Mouse (Mus musculus): ENCODE measurements around the gene Col13a1. TPM values are rescaled to one million over a fixed set of nuclear protein-coding genes. Genes with fewer than 3 reads are reported as not detected.

The Col13a1 gene
- total RNA-seq, 2 experiments from 2014 or later, result 2.1 to 2.4 TPM

- DNase-seq, result peak; percentile 82
Measured at GRCm38 (mm10) chr10:61972041-61972440, 6.9 kb downstream of the Col13a1 start.

GRCm38 (mm10) chr10:61968003-61968553 lies 10.8 kb downstream of the Col13a1 start:
- intact Hi-C loops (cut with DNase I), result no loop called here
- no peak for DNase-seq

More at GRCm38 (mm10) chr10:61972041-61972440, 6.9 kb downstream of the Col13a1 start:
- intact Hi-C loops (cut with DNase I), result no loop called here

- DNase-seq, result no peak
- intact Hi-C loops (cut with DNase I), result no loop called here
Measured at GRCm38 (mm10) chr10:61967207-61967606, 11.7 kb downstream of the Col13a1 start.

- intact Hi-C loops (cut with DNase I), result no loop called here
- DNase-seq, result peak; percentile 83
Measured at GRCm38 (mm10) chr10:61965386-61965841, 13.5 kb downstream of the Col13a1 start.

GRCm38 (mm10) chr10:61956718-61957117 lies 22.2 kb downstream of the Col13a1 start:
- intact Hi-C loops (cut with DNase I), result no loop called here
- DNase-seq, result no peak

- no peak for DNase-seq
- intact Hi-C loops (cut with DNase I), result no loop called here
Measured at GRCm38 (mm10) chr10:61953916-61954315, 25.0 kb downstream of the Col13a1 start.

- intact Hi-C loops (cut with DNase I), result no loop called here
- no peak for DNase-seq
Measured at GRCm38 (mm10) chr10:61949542-61949941, 29.4 kb downstream of the Col13a1 start.

GRCm38 (mm10) chr10:61944386-61944785 lies 34.5 kb downstream of the Col13a1 start:
- no peak for DNase-seq
- intact Hi-C loops (cut with DNase I), result no loop called here

- intact Hi-C loops (cut with DNase I), result no loop called here
Measured at GRCm38 (mm10) chr10:61943480-61943879, 35.4 kb downstream of the Col13a1 start.

GRCm38 (mm10) chr10:61942719-61943118 lies 36.2 kb downstream of the Col13a1 start:
- DNase-seq, result no peak
- intact Hi-C loops (cut with DNase I), result no loop called here

More at GRCm38 (mm10) chr10:61943480-61943879, 35.4 kb downstream of the Col13a1 start:
- no peak for DNase-seq

- no peak for DNase-seq
- intact Hi-C loops (cut with DNase I), result no loop called here
Measured at GRCm38 (mm10) chr10:61936211-61937121, 42.4 kb downstream of the Col13a1 start.

- DNase-seq, result no peak
- intact Hi-C loops (cut with DNase I), result no loop called here
Measured at GRCm38 (mm10) chr10:61931678-61932077, 47.2 kb downstream of the Col13a1 start.

GRCm38 (mm10) chr10:61929901-61930300 lies 49.0 kb downstream of the Col13a1 start:
- intact Hi-C loops (cut with DNase I), result no loop called here

GRCm38 (mm10) chr10:61928725-61929651 lies 49.9 kb downstream of the Col13a1 start:
- DNase-seq, result no peak
- intact Hi-C loops (cut with DNase I), result no loop called here

More at GRCm38 (mm10) chr10:61929901-61930300, 49.0 kb downstream of the Col13a1 start:
- DNase-seq, result no peak

- DNase-seq, result no peak
- intact Hi-C loops (cut with DNase I), result no loop called here
Measured at GRCm38 (mm10) chr10:61925691-61926090, 53.2 kb downstream of the Col13a1 start.

- DNase-seq, result peak; percentile 62
- intact Hi-C loops (cut with DNase I), result no loop called here
Measured at GRCm38 (mm10) chr10:61920655-61921365, 58.1 kb downstream of the Col13a1 start.

GRCm38 (mm10) chr10:61919924-61920654 lies 58.8 kb downstream of the Col13a1 start:
- intact Hi-C loops (cut with DNase I), result no loop called here
- peak; percentile 31 for DNase-seq

- DNase-seq, result no peak
- intact Hi-C loops (cut with DNase I), result no loop called here
Measured at GRCm38 (mm10) chr10:61919496-61919895, 59.4 kb downstream of the Col13a1 start.

- no peak for DNase-seq
- intact Hi-C loops (cut with DNase I), result no loop called here
Measured at GRCm38 (mm10) chr10:61917066-61917465, 61.8 kb downstream of the Col13a1 start.
